Mouse (Mus musculus): ENCODE measurements around the gene Add3.

The Add3 gene

GRCm38 (mm10) chr19:53275204-53275603 is 135.0 kb downstream of the Add3 start:
- no peak for DNase-seq

- DNase-seq, result no peak
Observed at GRCm38 (mm10) chr19:53276902-53277707, 136.9 kb downstream of the Add3 start.

- DNase-seq, result no peak
Observed at GRCm38 (mm10) chr19:53278491-53279415, 138.5 kb downstream of the Add3 start.

- no peak for DNase-seq
Observed at GRCm38 (mm10) chr19:53280254-53280653, 140.0 kb downstream of the Add3 start.

- DNase-seq, result no peak
Observed at GRCm38 (mm10) chr19:53282571-53282970, 142.3 kb downstream of the Add3 start.

GRCm38 (mm10) chr19:53283742-53284141 is 143.5 kb downstream of the Add3 start:
- DNase-seq, result no peak

GRCm38 (mm10) chr19:53284268-53285208 is 144.3 kb downstream of the Add3 start:
- DNase-seq, result peak; percentile 24 to 35

- no peak for DNase-seq
Observed at GRCm38 (mm10) chr19:53296331-53297254, 156.3 kb downstream of the Add3 start.
